Mouse (Mus musculus): Measurements from ENCODE around the gene Nupr1.

Nupr1 gene

GRCm38 (mm10) chr7:126595890-126596289 is 34.8 kb downstream of the Nupr1 start:
- no peak for DNase-seq

DNA sequence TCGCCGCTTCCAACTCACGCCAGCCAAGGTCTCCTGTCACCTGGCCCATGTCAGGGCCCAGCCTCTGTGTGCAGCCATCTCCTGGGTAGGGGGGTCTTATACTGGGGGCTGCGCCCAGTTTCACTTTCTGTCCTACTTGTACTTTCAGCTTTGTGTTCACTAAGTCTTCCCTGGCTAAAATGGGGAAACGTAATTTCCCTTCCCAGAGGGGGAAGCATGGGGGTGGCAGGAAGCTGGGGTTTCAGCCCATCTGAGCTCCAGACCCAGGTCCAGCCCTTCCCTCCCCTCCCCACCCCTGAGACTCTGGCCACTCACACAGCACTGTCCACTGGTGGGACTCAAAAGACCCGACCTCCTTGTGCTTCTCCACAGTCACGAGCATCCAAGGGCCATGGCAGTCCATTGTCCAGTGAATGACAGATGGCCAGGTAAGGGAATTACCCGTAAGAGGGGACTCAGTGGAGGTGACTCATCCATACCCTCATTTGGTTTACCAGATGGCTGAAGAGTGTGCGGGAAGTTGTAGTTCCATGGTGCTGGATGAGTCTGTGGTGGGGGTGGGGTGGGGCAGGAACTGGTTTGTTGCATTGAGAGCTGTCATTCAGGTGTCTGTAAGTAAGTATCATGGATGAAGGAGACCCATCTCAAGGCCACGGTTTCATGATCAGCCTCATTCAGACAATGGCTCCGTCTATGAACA is 35.6 kb downstream of the Nupr1 start, which contains the start of gene Il27:
TSS of gene Il27 (minus strand) at position 80 of the 700 bp plus-strand sequence.
- DNase-seq = no peak

DNA sequence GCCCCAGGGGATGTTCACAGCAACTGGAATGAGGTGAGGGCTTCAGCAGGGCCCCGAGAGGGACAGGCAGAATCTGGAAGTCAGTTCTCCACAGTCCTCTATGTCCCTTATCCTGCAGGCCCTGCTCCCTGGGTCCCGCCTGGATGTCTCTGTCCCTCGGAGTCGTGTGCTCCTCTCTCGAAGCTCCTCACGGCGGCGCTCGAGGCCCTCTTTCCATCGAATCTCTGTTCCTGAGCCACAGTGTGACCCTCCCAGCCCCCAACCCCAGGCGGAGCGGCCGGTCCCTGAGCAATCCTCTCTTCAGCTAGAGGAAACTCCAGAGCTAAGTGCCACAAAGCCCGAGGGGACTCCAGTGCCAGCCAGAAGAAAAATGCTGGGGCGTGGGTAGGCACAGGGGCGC is 42.9 kb downstream of the Nupr1 start:
- DNase-seq = no peak

- DNase-seq = no peak
These were observed 43.8 kb downstream of the Nupr1 start for GRCm38 (mm10) chr7:126586839-126587238.

DNA sequence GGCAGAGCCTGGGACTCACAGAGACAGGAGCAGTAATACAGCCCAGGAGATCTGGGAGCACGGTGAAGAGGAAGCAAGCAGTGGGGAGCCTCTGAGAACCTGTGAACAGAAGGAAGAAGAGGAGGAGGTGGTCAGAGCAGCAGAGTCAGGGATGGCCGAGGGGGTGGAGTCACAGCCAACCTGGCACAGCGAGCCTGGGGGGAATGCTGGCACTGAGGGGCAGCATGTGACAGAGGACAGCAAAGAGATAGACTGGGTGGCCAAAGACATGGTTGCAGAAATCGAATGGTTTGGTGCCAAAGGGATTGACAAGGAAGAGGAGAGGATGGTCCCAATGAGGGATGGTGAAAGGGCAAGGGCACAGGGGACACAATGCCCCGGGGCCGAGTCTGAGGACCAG is 44.9 kb downstream of the Nupr1 start, which contains the start of gene Cln3:
TSS of gene Cln3 (minus strand) at position 101 of the 400 bp plus-strand sequence.
- DNase-seq = no peak

- peak; percentile 22 to 48 for DNase-seq
These were observed 46.1 kb downstream of the Nupr1 start, which contains the start of gene Apobr for GRCm38 (mm10) chr7:126584506-126584977. Gene Apobr, plus strand, starts transcription at chr7:126584942.

GRCm38 (mm10) chr7:126583761-126584160 is 46.9 kb downstream of the Nupr1 start:
- no peak for DNase-seq

- peak; percentile 71 to 84 for DNase-seq
These were observed 47.4 kb downstream of the Nupr1 start for GRCm38 (mm10) chr7:126583251-126583709.

DNA sequence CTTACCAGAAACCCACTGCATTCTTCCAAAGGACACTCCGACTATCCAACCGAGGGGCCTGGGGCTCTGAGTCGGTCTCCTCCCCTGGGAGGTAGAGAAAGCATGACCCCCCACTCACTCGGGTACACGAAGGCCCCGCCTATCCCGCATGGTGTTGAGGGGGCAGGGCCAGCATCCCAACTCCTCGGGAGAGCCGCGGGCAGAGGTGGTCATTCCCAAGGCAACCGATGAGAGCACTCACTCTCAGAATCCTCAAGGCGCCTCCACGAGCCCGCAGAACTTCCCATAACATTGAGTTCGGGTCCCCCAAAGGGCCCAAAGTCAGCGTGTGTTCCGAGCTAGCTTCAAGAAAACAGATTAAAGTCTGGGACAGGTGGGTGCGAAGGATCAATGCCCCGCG is 47.9 kb downstream of the Nupr1 start:
- peak; percentile 15 to 50 for DNase-seq

- no peak for DNase-seq
These were observed 49.0 kb downstream of the Nupr1 start for GRCm38 (mm10) chr7:126581661-126582060.

DNA sequence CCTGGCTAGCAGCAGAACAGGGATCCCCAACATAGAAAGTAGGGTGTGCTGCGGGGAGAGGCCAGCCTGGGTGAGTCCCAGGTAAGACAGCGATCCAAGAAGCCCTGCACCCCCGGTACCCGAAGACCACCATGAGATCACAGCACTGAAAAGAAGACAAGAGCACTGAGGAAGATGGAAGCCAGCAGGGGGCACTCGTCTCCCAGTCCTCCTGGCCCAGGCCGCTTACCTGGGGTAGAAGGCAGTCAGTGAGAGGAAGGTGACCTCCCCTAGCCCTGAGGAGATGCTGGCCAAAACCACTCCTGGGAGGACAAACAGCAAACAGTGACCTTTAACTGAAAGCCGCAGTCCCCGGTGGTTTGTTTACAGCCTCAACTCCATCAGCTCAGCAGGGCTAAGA is 51.5 kb downstream of the Nupr1 start:
- DNase-seq = peak; percentile 30 to 47

DNA sequence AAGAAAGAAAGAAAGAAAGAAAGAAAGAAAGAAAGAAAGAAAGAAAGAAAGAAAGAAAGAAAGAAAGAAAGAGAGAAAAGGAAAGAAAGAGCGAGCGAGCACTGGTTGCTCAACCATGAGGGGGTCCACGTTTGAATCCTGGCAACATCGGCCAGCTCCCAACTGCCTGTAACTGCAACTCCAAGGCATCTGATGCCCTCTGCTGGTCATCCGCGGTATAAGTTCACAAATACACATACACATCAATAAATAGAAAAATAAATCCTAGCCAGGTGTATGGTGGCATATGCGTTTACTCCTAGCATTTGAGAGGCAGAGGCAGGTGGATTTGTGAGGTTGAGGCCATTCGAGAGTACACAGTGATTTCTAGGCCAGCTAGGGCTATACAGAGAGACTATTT is 53.7 kb downstream of the Nupr1 start:
- no peak for DNase-seq

All from thymus, adult 18-20 months (tissue).